Comparison of ENCODE assay signal across 9 mouse cellular contexts in genomic region chr17:23559767-23560166, GRCm38 (mm10). TPM values are rescaled to one million over a fixed set of nuclear protein-coding genes. Genes with fewer than 3 reads are reported as not detected.
DNase-seq lines count a peak whose midpoint lies in the region; ATAC-seq and TF ChIP-seq lines count a peak whose summit lies in the region.
"Had no signal": no experiment of that assay in that cellular context is flagged by ENCODE, and none has a peak within 500 bp of the region (broad histone marks: within the 10 kb centered on the region; RNA-seq: fewer than 3 reads in every experiment).

No protein-coding gene starts in this region.

- no peak for ATAC-seq in kidney, embryonic 16.5 days (ENCODE audit: low FRiP score, low TSS enrichment)
- no peak for ATAC-seq in activated CD4-positive, CD25-positive, alpha-beta regulatory T cell, adult 4 months
- ATAC-seq in hindbrain, embryonic 13.5 days (ENCODE audit: low FRiP score) = no peak

- H3K4me3 ChIP-seq in kidney, adult 2 months (ENCODE audit: insufficient read depth, low read depth, low read length) = no peak overlapping the region
- no peak overlapping the region for H3K4me3 ChIP-seq in kidney, embryonic 16.5 days (ENCODE audit: low read length)
- H3K4me3 ChIP-seq in hindbrain, embryonic 13.5 days = no peak overlapping the region
- H3K4me3 ChIP-seq: embryonic facial prominence, embryonic 13.5 days had no signal

- H3K27me3 ChIP-seq in kidney, adult 2 months (replicated peaks; ENCODE audit: control insufficient read depth, insufficient read depth, low read length) = no peaks in the 10 kb centered on the region
- H3K27me3 ChIP-seq in kidney, embryonic 16.5 days (ENCODE audit: insufficient read depth, low read length) = no peaks in the 10 kb centered on the region
- H3K27me3 ChIP-seq in hindbrain, embryonic 13.5 days = no peaks in the 10 kb centered on the region
- H3K27me3 ChIP-seq: embryonic facial prominence, embryonic 13.5 days had no signal

- no peak overlapping the region for H3K9ac ChIP-seq in kidney, embryonic 16.5 days (replicated peaks; ENCODE audit: low read length)
- no peak overlapping the region for H3K9ac ChIP-seq in hindbrain, embryonic 13.5 days
- H3K9ac ChIP-seq: embryonic facial prominence, embryonic 13.5 days had no signal

- H3K4me1 ChIP-seq in kidney, adult 2 months (ENCODE audit: control insufficient read depth, insufficient read depth, low read length) = no peaks in the 10 kb centered on the region; the same call in 1 of the 2 replicates
- H3K4me1 ChIP-seq in kidney, embryonic 16.5 days (ENCODE audit: insufficient read depth, low read length) = peaks cover 11% of the 10 kb centered on the region
- H3K4me1 ChIP-seq in hindbrain, embryonic 13.5 days (replicated peaks) = peaks cover 10% of the 10 kb centered on the region

- no peaks in the 10 kb centered on the region for H3K9me3 ChIP-seq in kidney, embryonic 16.5 days (ENCODE audit: low read length)
- H3K9me3 ChIP-seq in hindbrain, embryonic 13.5 days = no peaks in the 10 kb centered on the region
- H3K9me3 ChIP-seq: embryonic facial prominence, embryonic 13.5 days had no signal

- peak; percentile 62 for TF ChIP-seq CTCF in kidney, adult 2 months (conservative IDR thresholded peaks at IDR 0.05; ENCODE audit: insufficient read depth, insufficient read length, low read depth, low read length)

- no peak overlapping the region for H3K4me2 ChIP-seq in kidney, embryonic 16.5 days (replicated peaks; ENCODE audit: low read depth, low read length)
- no peak overlapping the region for H3K4me2 ChIP-seq in hindbrain, embryonic 13.5 days
- H3K4me2 ChIP-seq: embryonic facial prominence, embryonic 13.5 days had no signal

- peak; percentile 40 for DNase-seq in kidney, adult 2 months
- DNase-seq in A20 (ENCODE audit: low read depth, low spot score) (peak; percentile 63), ES-CJ7 (ENCODE audit: low read depth, low spot score) (peak; percentile 85)
- peak; percentile 69 for DNase-seq in embryo, embryonic 10 days (ENCODE audit: low spot score)
- peak; percentile 60 for DNase-seq in lung, postnatal 10 days

- no peak for TF ChIP-seq POLR2A in kidney, adult 2 months (IDR thresholded peaks at IDR 0.05; ENCODE audit: low read depth, low read length)

- H3K27ac ChIP-seq in kidney, adult 2 months (ENCODE audit: insufficient read depth, low read depth, low read length) = no peak overlapping the region
- no peak overlapping the region for H3K27ac ChIP-seq in kidney, embryonic 16.5 days (ENCODE audit: low read length)
- no peak overlapping the region for H3K27ac ChIP-seq in hindbrain, embryonic 13.5 days
- H3K27ac ChIP-seq: embryonic facial prominence, embryonic 13.5 days had no signal

- H3K36me3 ChIP-seq in kidney, adult 2 months (ENCODE audit: control insufficient read depth, insufficient read depth, low read length) = peaks cover 2% of the 10 kb centered on the region; the same call in 1 of the 2 replicates
- peaks cover 52% of the 10 kb centered on the region for H3K36me3 ChIP-seq in kidney, embryonic 16.5 days (ENCODE audit: insufficient read depth, low read length)
- H3K36me3 ChIP-seq in hindbrain, embryonic 13.5 days = peaks cover 64% of the 10 kb centered on the region

- 58% methylated on average over 11 of the region's 11 CpGs for WGBS in kidney, adult 2 months
- 65% methylated on average over 7 of the region's 11 CpGs for WGBS in kidney, embryonic 16.5 days
- 52% methylated on average over 7 of the region's 11 CpGs for WGBS in hindbrain, embryonic 13.5 days

RNA-seq across cellular contexts. Expression of gene Zfp213, which starts 4.3 kb away (rescaled TPM):
- polyA plus RNA-seq in kidney, adult 2 months (2012; rRNA removed) = 12.0 and 14.9 TPM in 2 replicates
- polyA plus RNA-seq in kidney, embryonic 16.5 days (2015; fragmentation: Nextera tagmentation; extraction: Ambion mirVana) = 24.1 and 26.5 TPM in 2 replicates
- polyA plus RNA-seq in activated CD4-positive, CD25-positive, alpha-beta regulatory T cell, adult 4 months (2017; shearing (Covaris generic)) = 1 to 10 TPM; 4.3 to 4.9 TPM
- polyA plus RNA-seq in hindbrain, embryonic 13.5 days (2015; fragmentation: Nextera tagmentation; extraction: Ambion mirVana) = 17.7 and 18.2 TPM in 2 replicates

RNA-seq across cellular contexts. Expression of gene Zfp13, which starts 39.5 kb away (rescaled TPM):
- 7.9 and 9.8 TPM in 2 replicates for polyA plus RNA-seq in kidney, adult 2 months (2012; rRNA removed)
- 19.1 and 19.3 TPM in 2 replicates for polyA plus RNA-seq in kidney, embryonic 16.5 days (2015; fragmentation: Nextera tagmentation; extraction: Ambion mirVana)
- not detected for polyA plus RNA-seq in activated CD4-positive, CD25-positive, alpha-beta regulatory T cell, adult 4 months (2017; shearing (Covaris generic))
- 28.2 and 28.3 TPM in 2 replicates for polyA plus RNA-seq in hindbrain, embryonic 13.5 days (2015; fragmentation: Nextera tagmentation; extraction: Ambion mirVana)

RNA-seq across cellular contexts. Expression of gene Zscan10, which starts 40.9 kb away (rescaled TPM):
- polyA plus RNA-seq in kidney, adult 2 months (2012; rRNA removed) = 0.11 TPM in 1 of 2 replicates, not detected in the other
- polyA plus RNA-seq in kidney, embryonic 16.5 days (2015; fragmentation: Nextera tagmentation; extraction: Ambion mirVana) = 0.26 TPM in 1 of 2 replicates, not detected in the other
- 1 to 10 TPM; 1.3 to 3.4 TPM for polyA plus RNA-seq in activated CD4-positive, CD25-positive, alpha-beta regulatory T cell, adult 4 months (2017; shearing (Covaris generic))
- 0.13 and 0.22 TPM in 2 replicates for polyA plus RNA-seq in hindbrain, embryonic 13.5 days (2015; fragmentation: Nextera tagmentation; extraction: Ambion mirVana)
